Mouse (Mus musculus) forelimb bud, embryonic 11.5 days (tissue): ENCODE data around the gene Plch2.
"Not testable (repeated sequence)": the region's sequence is repeated elsewhere in the genome, so short reads cannot be mapped to it uniquely, and the experiment has no call there.

Experiments used
- DNase-seq: peaks from one replicate; pipeline ENCODE4 v3.0.0-alpha.2; 2012; ENCODE audit warnings: low read depth, low spot score

Gene Plch2

DNA sequence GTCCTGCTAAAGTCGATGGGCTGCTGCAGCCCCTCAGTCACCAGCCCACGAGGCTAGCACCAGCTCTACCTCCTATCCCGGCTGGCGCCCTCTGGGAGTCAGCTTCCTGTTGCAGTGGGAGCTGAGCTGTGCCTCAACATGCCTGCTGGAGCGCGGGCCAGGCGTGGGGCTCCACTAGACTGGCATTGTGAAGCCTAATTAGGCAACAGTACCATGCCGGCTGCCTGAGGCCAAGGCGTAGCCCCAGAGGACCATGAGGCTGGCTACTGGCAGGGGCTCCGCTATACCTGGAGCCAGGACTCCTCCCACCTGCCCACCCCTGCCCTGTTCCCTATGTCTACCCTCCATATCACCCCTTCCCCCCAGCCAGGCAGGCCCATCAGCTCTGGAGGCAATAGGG is at the start of gene Plch2:
Gene Plch2 (minus strand): TSS at position 61 of the 400 bp plus-strand sequence.
- no peak for DNase-seq

DNA sequence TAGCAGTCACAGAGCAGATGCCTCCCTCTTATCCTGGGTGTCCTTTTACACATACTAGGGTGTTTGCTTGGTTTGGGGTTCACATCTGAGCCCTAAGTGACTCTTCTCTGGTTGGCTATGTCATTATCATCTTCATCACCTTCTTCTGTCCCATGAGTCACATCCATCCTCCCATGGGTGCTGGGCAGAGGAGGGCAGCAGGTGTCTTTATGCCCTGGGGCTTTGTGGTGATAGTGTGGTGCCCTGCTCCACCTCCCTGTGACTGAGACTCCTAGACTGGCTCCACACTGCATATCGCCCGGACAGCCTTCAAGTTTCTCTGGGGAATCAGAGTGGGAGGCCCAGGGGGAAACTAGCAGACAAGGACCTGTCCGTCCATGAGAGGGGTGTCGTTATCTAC is 42.0 kb upstream of the Plch2 start:
- DNase-seq: no peak

DNA sequence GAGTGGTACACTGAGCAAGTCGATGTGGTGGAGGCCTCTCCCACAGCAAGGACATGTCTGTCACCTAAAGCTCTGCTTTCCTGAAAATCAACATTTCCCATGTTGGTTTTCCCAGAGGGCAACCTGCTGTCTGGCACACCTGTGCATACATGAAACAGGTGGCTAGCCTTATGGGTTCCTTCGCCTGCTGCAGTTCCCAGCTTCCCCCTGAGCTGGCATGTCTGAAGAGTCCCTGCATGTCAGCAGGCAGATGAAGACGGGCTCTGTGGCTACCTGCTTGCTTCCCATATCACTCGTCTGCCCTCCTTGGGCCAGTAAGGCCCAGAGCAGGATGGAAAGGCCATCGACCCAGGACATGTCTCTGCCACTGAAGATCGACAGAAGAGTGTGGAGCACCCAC is 40.9 kb upstream of the Plch2 start:
- no peak for DNase-seq

DNA sequence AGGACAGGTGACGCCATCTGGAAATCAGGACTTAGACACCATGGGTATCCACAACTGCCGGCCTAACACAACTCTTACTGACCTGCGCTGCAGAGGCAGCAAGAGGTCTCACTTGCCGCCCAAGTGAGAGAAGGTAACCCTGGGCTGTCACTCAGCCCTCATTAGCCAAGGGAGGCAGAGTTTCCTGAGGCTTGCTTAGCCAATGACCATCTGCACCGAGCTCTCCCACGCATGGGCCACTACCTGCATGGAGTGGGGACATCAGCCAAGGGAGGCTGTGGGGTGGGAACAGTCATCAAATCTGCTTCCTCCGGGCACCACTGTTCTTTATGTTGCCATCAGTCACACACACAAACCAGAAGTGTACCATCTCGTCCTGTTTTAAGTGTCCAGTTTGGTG is 39.4 kb upstream of the Plch2 start:
- no peak for DNase-seq

DNA sequence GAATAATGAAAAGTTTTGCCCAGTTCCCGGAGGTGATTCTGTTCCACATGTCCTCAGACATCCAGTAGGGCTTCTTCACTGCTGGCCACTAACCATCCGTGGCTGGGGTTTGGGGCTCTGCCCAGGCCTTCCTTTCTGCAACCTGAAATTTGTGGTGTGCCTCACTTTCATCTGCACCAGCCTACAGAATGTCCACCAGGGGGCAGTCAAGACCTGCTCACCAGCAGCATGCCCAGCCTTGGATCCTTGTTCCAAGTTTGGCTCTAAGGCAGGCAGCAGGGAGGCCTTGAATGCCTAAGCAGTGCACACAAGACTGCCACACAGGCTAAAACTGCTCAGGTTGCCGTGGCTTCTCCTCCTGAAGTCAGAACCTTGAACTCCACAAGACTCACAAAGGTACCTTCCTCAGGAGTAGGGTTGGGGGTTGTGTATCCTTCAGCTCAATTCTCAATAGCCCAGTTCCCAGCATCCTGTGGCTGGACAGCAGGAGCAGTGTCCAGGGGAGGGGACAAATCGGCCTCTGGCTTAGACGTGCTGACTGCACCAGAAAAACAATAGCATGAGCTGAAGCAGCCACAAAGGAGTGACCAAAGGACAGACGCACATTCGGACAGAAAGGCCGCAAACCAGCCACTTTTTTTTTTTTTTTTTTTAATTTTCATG is 38.8 kb upstream of the Plch2 start:
- peak; percentile 95 for DNase-seq

DNA sequence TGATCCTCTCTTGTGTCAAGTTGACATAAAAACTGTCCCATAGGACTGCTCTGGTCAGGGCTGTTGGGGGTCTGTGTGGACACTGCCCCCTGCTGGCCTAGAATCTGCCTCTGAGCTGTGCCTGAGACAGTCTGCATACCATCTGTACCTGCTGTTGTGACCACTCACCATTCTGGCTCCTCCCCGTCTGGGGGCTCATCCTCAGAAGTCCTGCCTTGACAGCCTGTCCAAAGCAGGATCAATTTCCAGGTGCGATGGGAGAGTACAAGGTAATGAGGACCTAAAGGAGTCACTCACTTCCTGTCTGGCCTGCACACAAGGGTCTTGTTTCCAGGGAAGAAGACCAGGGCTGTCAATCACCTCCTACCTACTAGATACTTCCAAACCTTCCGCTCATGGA is 38.0 kb upstream of the Plch2 start:
- peak; percentile 46 for DNase-seq

DNA sequence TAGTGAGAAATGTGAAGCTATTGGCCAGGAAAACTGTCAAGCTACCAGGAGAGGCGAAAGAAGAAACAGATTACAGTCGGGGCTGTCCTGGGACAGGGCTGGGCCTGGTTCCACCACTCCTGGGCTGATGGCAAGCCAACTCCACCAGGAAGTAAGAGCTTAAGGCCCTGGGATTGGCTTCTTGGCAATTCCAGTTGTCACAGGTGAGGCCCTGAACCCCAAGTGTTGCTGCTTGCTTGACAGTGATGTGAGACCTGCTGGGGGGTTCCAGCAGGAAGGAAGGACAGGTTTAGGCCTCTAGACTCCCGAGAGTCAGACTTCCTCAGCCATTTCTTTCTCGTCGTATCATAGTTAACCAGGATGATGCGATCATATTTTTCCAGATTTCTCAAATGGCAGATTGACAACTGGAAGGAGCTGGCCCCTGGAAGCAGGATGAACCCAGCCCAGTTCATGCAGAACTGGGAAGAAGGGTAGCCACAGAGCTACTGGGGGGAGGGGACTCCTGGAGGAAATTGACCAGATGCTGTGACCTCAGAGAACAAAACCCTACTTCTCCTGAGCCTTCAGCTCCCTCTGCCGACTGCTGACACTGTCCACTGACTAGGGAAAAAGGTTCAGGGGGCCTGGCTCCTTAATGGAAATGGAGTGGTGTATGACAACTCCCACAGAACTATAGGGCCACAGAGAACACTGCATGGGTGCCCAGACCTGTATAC is 37.0 kb upstream of the Plch2 start:
- no peak for DNase-seq

DNA sequence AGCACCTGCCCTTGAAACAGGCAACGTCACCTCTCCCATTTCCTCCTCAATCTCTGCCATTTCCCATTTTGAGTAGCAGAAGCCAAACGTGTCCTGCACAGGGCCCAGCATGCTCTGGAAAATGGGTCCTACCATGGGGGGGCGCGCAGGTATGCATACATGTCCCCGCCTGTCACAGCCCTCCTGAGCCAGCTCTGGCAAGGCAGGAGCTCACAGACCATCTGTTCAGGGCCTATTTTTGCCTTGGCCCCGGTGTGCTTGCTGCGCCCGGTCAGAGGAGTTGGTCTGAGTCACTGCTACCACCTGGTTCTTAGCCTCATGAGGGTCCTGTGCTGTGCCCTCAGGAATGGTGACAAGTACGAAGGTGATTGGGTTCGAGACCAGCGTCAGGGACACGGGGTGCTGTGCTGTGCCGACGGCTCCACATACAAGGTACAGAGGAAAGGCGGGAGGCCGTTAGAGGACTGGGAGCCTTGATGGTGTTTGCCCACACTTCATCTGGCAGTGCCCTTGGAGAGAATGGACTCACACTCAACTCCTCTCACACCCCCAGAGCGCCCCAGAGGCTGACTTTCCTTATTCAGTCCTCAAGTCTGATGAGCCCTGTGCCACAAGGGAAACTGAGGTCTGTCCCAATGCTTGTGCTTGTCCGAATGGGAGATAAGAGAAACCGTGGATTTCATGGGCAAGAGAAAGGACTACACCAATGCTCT is 36.3 kb upstream of the Plch2 start:
- DNase-seq: no peak

DNA sequence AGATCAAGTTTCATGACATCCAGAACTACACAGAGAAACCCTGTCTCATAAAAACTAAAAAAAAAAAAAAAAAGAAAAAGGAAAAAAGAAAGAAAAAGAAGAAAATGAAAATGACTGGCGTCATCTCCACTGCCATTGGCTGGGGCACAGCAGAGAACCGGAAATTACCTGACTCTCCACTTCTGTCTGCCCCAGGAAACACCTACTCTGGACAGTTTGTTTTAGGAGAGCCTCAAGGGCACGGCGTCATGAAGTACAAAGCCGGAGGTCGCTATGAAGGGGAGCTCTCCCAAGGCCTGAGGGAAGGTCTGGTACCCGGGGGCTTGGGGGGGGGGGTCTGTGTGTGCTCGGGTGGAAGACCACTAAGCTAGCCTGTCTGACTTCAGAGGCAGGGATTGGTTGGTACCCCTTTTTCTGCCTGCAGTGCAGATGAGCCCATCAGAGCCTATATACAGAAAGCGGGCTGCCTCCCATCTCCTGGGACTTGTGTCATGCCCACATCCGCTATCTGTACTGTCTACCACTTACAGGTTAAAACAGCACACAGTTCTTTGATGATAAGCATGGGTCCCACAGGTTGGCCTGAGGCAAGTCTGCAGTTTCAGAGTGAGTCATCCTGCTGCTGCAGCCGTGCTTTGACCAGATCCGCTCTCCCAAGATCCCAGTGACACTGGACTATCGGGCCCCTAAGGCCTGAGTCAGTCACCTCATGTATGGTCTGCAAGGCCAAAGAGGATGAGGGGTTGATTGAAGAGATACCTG is 34.3 kb upstream of the Plch2 start:
- no peak for DNase-seq

DNA sequence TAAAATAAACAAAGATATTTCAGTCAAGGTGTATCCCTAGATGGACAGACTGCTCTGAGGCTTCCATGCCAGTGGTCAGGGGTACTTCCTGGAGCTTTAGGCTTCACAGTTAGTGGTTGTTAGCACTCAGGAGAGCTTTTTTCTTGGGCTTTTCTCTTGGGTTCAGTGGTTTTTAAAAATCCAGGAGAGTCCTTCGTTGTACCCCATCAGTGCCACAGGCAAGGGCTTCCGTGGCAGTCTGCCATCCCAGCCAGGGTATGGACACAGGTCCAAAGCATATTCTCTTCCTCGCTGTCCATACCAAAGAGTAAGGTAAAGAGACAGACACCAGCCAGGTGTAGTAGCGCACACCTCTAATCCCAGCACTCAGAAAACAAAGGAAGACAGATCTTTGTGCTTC is 33.6 kb upstream of the Plch2 start:
- no peak for DNase-seq

DNA sequence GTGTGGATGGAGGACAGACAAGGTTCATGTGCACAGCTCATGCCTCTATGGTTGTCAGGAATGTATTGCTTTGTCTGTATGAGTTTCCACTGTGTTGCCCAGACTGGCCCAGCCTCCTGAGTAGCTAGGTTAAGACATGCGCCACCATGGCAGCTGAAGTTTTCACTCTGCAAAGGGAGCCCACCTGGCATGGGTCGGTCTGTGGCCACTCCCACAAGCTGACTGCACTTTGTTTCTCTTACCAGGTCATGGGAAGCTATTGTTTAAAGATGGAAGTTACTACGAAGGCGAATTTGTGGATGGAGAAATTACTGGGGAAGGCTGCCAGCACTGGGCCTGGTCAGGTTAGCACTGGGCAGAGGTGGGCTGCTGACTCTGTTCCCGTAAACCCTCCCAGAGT is 32.7 kb upstream of the Plch2 start:
- no peak for DNase-seq

DNA sequence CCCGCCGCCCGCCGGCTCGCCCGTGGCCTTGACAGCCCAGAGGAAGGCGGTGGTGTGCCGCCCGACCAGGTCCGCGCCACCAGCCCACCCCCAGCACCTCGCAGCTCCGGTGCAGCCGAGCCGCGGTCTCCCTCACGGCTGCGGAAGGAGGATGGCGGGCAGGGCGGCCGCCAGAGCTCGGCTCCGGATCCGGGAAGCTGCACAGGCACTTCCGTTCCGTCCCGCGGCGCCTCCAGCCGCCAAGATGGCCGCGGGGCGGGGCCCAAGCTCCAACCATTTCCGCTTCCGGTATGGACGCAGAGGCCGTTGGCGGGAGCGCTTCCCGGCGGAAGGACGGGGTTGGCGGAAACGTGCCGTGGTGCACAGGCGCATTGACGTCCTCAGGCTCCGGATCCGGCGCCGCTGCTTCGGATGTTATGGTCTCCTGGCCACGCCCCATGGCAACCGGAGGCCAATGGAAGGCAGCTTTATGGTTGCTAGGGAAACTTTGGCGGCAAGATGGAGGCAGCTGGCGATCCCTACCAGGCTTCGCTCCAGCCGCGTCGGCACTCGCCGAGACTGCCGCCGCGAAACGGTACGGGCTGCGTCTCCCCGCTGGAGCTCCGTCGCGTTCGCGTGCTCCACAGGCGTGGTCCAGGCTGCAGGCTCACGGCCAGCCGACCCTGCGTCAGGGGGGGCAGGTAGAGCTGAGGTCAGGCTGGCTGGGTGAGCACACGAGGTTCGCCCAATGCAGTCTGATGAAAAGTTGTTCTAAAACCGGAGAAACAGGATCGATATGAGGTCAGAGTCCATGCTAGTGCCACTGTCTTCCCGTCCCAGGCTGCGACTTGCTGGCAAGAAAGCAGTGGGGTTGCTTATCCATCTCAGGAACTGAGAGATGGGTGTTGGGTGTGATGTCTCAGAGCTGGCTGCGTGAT is 29.8 kb upstream of the Plch2 start, which contains the start of the genes Rer1 and Morn1:
Gene Rer1 (minus strand): TSS at position 275 of the 917 bp plus-strand sequence.
Gene Morn1 (plus strand): TSS at position 470 of the 917 bp plus-strand sequence.
- peak; percentile 100 for DNase-seq

DNA sequence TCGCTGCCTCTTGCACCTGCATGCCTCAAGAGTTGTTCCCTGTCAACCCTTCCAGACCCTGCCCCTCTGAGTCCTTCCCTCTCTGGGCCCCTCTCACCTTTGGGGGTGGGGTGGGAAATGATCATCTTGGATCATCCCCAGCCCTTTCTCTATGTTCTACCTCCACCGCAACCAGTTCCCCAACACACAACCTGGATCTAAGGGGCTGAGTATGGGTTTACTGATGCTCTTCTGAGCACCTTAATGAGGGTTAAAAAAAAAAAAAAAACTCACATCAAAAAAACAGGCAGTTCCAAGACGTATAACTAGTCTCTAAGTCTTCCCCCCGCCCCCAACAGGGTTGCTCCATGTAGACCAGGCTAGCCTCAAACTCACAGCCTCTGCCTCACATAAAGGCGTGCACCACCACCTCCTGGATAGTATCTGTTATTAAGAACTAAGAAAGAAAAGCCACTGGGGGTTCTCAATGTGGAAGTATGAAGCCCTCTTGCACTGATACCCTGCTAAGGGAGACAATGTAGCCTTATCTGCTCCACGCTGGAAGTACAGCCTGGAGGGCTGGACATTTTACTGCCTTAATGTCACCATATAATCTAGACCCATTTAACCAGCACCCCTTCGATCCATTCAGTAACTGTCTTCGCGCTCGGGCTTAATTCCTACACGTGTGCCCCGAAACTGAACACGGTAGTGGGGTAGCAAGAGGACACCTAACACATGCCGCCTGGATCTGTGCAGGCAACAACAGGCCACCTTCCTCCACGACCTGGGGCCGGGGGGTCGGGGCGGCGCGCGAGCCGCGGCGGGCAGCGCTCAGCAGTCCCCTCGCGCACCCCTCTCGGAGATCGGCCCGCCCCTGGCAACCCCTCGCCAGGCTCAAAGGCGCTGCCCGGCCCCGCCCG is 28.9 kb upstream of the Plch2 start:
- no peak for DNase-seq

DNA sequence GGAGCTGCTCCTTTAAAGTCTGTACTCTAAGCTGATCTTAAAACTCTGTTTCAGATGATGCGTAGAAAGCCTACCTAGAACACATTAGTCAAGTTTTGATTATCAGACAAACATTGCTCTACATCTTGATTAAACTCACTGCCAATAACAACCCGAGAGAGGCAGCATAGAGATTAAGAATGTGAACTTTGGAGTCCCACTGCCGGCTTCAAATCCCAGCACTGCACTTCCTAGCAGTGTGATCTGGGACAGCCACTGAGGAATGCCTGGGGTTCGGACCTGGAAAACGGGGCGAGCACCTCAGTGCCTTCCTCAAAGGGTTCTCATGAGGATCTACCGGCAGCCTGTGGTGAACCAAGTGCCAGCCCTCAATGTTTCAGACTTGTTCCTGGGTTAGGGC is 27.8 kb upstream of the Plch2 start:
- DNase-seq: no peak

DNA sequence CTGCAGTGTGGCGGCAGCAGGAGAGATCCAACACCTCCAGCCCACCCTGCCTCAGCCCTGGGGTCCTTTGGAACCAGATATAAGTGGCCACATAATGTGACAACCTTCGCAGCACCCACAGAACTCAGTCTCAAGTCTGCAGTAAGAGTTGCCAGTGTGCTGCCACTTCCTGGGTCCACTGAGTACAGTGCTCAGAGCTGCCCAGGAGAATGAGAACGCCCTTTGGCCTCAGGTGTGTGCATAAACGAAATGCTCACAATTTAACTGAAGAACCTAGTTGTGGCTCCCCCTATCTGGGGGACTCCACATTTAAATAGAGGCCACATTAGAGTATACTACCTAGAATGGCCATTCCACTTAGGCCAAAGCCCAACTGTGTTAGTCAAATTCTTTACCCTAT is 27.0 kb upstream of the Plch2 start:
- no peak for DNase-seq

DNA sequence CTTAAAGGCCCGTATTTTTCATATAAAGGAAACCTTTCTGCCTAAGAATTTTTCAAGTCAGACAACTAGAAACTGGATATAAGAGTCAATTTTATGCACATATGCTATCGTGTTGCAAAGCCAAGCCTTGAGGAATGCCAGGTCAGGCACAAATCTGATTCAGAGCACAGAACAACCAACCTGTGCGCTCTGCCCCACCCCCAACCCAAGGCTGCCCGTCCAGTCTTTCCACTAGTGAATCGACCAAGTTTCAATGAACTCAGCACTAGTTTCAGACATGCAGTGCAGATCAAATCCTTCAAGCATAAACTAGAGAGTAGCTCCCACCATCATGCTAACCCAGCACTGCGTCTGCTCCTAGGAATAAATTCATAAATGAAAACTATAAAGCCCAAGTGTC is 23.1 kb upstream of the Plch2 start:
- DNase-seq: no peak

DNA sequence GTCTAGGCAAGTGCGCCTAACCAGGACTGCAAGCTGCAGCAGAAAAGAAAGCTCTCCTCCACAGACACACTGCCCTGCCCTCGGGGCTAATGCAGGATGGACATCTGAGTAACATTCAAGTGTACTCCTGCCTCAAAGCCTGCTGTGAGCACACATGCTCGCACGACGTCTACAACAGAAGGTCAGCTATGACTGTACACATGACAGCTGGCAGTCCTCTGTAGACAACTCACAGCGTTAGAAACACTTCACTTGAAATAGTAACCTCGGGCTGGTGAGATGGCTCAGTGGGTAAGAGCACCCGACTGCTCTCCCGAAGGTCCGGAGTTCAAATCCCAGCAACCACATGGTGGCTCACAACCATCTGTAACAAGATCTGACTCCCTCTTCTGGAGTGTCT is 22.2 kb upstream of the Plch2 start:
- DNase-seq: not testable (repeated sequence)

DNA sequence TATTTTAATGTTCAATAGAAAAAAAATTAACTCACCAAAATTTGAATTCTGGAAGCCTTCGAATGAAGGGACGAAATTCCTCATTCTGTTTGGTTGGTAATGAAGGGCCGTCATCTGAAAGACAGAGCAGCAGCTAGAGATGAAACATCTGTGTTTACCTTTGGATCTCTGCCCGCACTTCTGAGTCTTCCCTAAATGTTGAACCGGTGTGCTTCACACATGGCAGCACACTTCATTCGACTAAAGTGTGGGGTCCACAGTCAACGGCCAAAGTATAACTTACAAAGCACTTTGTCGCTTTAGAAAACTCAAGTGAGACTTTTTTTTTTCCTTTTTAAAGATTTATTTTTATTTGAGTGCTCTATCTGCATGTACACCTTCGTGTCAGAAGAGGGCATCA is 20.1 kb upstream of the Plch2 start:
- no peak for DNase-seq

DNA sequence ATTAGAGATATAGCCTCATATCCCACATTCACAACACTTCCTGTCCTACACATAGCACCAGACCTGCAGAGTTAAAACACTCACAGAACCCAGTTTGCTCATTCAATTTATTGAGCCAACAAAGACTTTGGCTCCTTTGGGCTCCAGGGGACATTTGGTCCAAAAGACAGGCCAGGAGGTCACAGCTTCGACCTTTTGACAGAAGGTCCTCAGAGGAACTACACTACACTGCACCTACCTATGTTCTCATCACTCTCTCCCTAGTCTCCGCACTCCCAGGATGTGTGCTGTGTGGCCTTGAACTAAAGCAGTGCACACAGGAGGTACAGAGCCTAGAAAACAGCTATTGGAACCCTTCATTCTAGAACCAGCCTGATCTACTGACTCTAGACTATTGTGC is 19.2 kb upstream of the Plch2 start:
- DNase-seq: no peak

DNA sequence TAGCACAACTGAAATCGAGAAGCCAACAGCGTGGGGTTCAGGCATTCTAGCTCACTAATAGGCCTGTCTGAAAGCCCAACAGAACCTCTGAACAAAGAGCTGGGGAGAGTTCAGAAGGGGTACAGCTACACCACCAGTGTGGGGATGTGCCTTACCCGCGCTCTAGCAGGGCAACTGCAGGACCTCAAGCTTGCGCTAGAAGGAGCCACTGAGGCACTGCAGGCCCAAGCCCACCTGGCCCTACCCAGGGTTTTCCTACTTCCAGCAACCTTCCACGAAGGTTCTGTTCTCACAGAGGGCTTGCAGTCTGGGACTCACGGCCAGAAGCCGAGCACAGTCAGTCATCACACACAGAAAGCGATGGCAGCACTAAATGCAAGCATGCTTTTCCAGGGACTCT is 18.6 kb upstream of the Plch2 start:
- DNase-seq: no peak
